In genomic region chr5:77581106-77581638, GRCm38 (mm10) we compare ENCODE assay signal across 8 mouse cellular contexts.
A peak's percentile ranks its signal among the peaks of the same experiment; 100 is the strongest.
DNase-seq lines count a peak whose midpoint lies in the region; ATAC-seq and TF ChIP-seq lines count a peak whose summit lies in the region.

No protein-coding gene starts in this region.

- H3K9ac ChIP-seq in midbrain, embryonic 16.5 days (ENCODE audit: low read depth, low read length), result no peak overlapping the region

- DNase-seq in gastrocnemius, postnatal 14 days, result peak; percentile 18
- DNase-seq in gastrocnemius, adult 8-10 months (ENCODE audit: low spot score in 2 of 2), result no peak
- peak; percentile 87 for DNase-seq in brain, embryonic 14.5 days (ENCODE audit: low read depth)
- DNase-seq in heart, adult 8-10 months (ENCODE audit: low spot score), result peak; percentile 31
- DNase-seq in layer of hippocampus, adult 2 months (ENCODE audit: low spot score in 2 of 2), result no peak
- DNase-seq in spleen, postnatal 4 days (ENCODE audit: low spot score in 2 of 2), result no peak
- DNase-seq in urinary bladder, postnatal 25 days (ENCODE audit: low spot score), result no peak

- peak overlapping the region; percentile 10; the same call in 1 of the 2 replicates for H3K4me3 ChIP-seq in layer of hippocampus, adult 2 months
- no peak overlapping the region for H3K4me3 ChIP-seq in midbrain, embryonic 16.5 days (ENCODE audit: low read depth, low read length)

- no peaks in the 10 kb centered on the region for H3K9me3 ChIP-seq in midbrain, embryonic 16.5 days (replicated peaks; ENCODE audit: control insufficient read depth, low read length, poor library complexity, severe bottlenecking)

- peaks cover 17% of the 10 kb centered on the region for H3K4me1 ChIP-seq in midbrain, embryonic 16.5 days (ENCODE audit: control insufficient read depth, insufficient read depth, low read length)

- 35% methylated on average over 6 of the region's 6 CpGs for WGBS in midbrain, embryonic 16.5 days

- TF ChIP-seq POLR2A in brain, embryonic 14.5 days (IDR thresholded peaks at IDR 0.05; ENCODE audit: borderline replicate concordance, extremely low read depth, insufficient read depth, insufficient read length, poor library complexity, severe bottlenecking), result no peak

- intact Hi-C loops in gastrocnemius, postnatal 14 days (cut with DNase I; ENCODE audit: low total_unique reads), result no loop called here

- peak overlapping the region; percentile 23; the same call in 1 of the 2 replicates for H3K27ac ChIP-seq in layer of hippocampus, adult 2 months
- peak overlapping the region; percentile 34; the same call in 1 of the 2 replicates for H3K27ac ChIP-seq in midbrain, embryonic 16.5 days (ENCODE audit: low read length)

- no peak overlapping the region for H3K4me2 ChIP-seq in midbrain, embryonic 16.5 days (ENCODE audit: low read length)

- TF ChIP-seq CTCF in brain, embryonic 14.5 days (IDR thresholded peaks at IDR 0.05; ENCODE audit: borderline replicate concordance, extremely low read depth, insufficient read depth, insufficient read length), result no peak
- no peak for TF ChIP-seq CTCF in layer of hippocampus, adult 2 months (conservative IDR thresholded peaks at IDR 0.05)

- peak; percentile 73 for ATAC-seq in midbrain, embryonic 16.5 days

- no peaks in the 10 kb centered on the region for H3K27me3 ChIP-seq in midbrain, embryonic 16.5 days (ENCODE audit: control insufficient read depth, insufficient read depth, low read depth, low read length)

- no peaks in the 10 kb centered on the region for H3K36me3 ChIP-seq in midbrain, embryonic 16.5 days (ENCODE audit: control insufficient read depth, insufficient read depth, low read length)

Comparison
In these comparisons a context has a peak if more than half of its experiments do, and no peak if none do; other contexts are left out.
1. DNase-seq: peak in gastrocnemius, postnatal 14 days (single experiment), brain, embryonic 14.5 days (single experiment) and heart, adult 8-10 months (single experiment); none in gastrocnemius, adult 8-10 months (0 of 2), layer of hippocampus, adult 2 months (0 of 2), spleen, postnatal 4 days (0 of 2) and urinary bladder, postnatal 25 days (single experiment).